Mouse (Mus musculus): ENCODE measurements at regions not wholly inside any gene's neighbourhood (a gene's known extent, or its start where the extent isn't known, plus 50 kb on each side); places are given as distances from the start of the nearest gene placed in this dataset.

DNA sequence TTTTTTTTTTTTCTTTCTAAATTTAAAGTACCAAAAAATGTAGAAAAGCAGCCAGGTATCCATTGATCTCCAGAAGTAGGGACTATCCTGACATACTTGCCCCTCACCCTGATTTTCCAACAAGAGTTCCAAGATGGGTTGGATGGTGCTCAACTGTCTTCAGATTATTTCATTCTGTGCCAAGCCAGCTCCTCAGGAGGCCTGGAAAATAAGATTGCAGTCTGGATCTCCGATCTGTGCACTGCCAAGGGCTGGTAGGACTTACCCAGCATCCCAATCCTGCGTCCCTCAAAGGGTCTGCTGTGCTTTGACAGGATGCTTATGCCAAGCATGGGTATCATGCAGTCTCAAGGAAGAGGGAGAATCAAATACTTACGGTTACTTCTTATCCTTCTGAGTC, 517.8 kb upstream of the Tnp1 start:
- peaks cover 16% of the 10 kb centered on the region; the same call in 1 of the 2 replicates for H3K27me3 ChIP-seq (ENCODE audit: insufficient read depth, low read length)

DNA sequence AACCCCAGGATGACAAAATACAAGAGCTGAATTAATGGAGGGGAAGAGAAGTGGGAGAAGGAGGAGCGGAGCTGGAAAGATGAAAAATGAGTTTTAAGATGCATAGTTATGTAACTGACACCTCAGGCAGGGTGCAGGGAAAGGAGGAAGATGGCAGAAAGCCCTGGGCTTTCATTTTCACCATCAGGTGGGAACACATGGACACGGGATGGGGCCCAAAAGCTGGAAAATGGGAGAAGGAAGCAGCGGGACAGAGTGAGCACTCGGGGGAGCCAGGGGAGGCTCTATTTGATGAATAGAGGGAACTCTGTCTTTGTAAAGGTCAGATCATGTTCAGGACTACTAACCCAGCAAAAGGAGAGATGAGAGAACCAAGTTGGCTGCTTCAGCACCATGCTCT, 516.6 kb upstream of the Tnp1 start:
- Histone ChIP-seq H3K36me3 (replicated peaks) (no peaks in the 10 kb centered on the region), H3K4me3 (ENCODE audit: low read depth, low read length) (no peak overlapping the region), H3K4me1 (ENCODE audit: insufficient read depth, low read depth, low read length) (no peaks in the 10 kb centered on the region), H3K9me3 (replicated peaks) (no peaks in the 10 kb centered on the region), H3K27me3 (ENCODE audit: insufficient read depth, low read length) (peaks cover 10% of the 10 kb centered on the region; the same call in 1 of the 2 replicates)
- TF ChIP-seq GATA2 (IDR thresholded peaks at IDR 0.05; ENCODE audit: borderline replicate concordance, low read depth, low read length) (no peak), POLR2AphosphoS5 (IDR thresholded peaks at IDR 0.05; ENCODE audit: insufficient replicate concordance, low read depth, low read length) (no peak), GATA1 (IDR thresholded peaks at IDR 0.05; ENCODE audit: borderline replicate concordance, low read length) (no peak), TAL1 (conservative IDR thresholded peaks at IDR 0.05; ENCODE audit: low read depth, low read length) (no peak), CTCF (IDR thresholded peaks at IDR 0.05; ENCODE audit: low read depth, low read length) (no peak)
- no peak for ATAC-seq (ENCODE audit: extremely low read depth, insufficient number of reproducible peaks, low FRiP score, poor library complexity, severe bottlenecking)
- no peak for DNase-seq (ENCODE audit: low spot score)

More for the DNA sequence above, 517.8 kb upstream of the Tnp1 start:
- H3K4me1 ChIP-seq (ENCODE audit: insufficient read depth, low read depth, low read length): no peaks in the 10 kb centered on the region
- ATAC-seq (ENCODE audit: extremely low read depth, insufficient number of reproducible peaks, low FRiP score, poor library complexity, severe bottlenecking): no peak
- H3K4me3 ChIP-seq (ENCODE audit: low read depth, low read length): no peak overlapping the region
- TF ChIP-seq TAL1 (conservative IDR thresholded peaks at IDR 0.05; ENCODE audit: low read depth, low read length): no peak
- TF ChIP-seq GATA1 (IDR thresholded peaks at IDR 0.05; ENCODE audit: borderline replicate concordance, low read length): no peak
- TF ChIP-seq CTCF (IDR thresholded peaks at IDR 0.05; ENCODE audit: low read depth, low read length): no peak
- TF ChIP-seq GATA2 (IDR thresholded peaks at IDR 0.05; ENCODE audit: borderline replicate concordance, low read depth, low read length): no peak
- no peak for TF ChIP-seq POLR2AphosphoS5 (IDR thresholded peaks at IDR 0.05; ENCODE audit: insufficient replicate concordance, low read depth, low read length)
- no peaks in the 10 kb centered on the region for H3K36me3 ChIP-seq (replicated peaks)
- no peaks in the 10 kb centered on the region for H3K9me3 ChIP-seq (replicated peaks)
- DNase-seq (ENCODE audit: low spot score): no peak

- Histone ChIP-seq H3K9me3 (replicated peaks) (no peaks in the 10 kb centered on the region), H3K36me3 (replicated peaks) (no peaks in the 10 kb centered on the region), H3K27me3 (ENCODE audit: insufficient read depth, low read length) (peaks cover 9% of the 10 kb centered on the region; the same call in 1 of the 2 replicates), H3K4me3 (ENCODE audit: low read depth, low read length) (no peak overlapping the region), H3K4me1 (ENCODE audit: insufficient read depth, low read depth, low read length) (no peaks in the 10 kb centered on the region)
- TF ChIP-seq GATA1 (IDR thresholded peaks at IDR 0.05; ENCODE audit: borderline replicate concordance, low read length) (no peak), TAL1 (conservative IDR thresholded peaks at IDR 0.05; ENCODE audit: low read depth, low read length) (no peak), GATA2 (IDR thresholded peaks at IDR 0.05; ENCODE audit: borderline replicate concordance, low read depth, low read length) (no peak), CTCF (IDR thresholded peaks at IDR 0.05; ENCODE audit: low read depth, low read length) (no peak), POLR2AphosphoS5 (IDR thresholded peaks at IDR 0.05; ENCODE audit: insufficient replicate concordance, low read depth, low read length) (no peak)
- ATAC-seq (ENCODE audit: extremely low read depth, insufficient number of reproducible peaks, low FRiP score, poor library complexity, severe bottlenecking) (no peak), DNase-seq (ENCODE audit: low spot score) (no peak)
These were observed 516.1 kb upstream of the Tnp1 start for GRCm38 (mm10) chr1:73531831-73532230.

DNA sequence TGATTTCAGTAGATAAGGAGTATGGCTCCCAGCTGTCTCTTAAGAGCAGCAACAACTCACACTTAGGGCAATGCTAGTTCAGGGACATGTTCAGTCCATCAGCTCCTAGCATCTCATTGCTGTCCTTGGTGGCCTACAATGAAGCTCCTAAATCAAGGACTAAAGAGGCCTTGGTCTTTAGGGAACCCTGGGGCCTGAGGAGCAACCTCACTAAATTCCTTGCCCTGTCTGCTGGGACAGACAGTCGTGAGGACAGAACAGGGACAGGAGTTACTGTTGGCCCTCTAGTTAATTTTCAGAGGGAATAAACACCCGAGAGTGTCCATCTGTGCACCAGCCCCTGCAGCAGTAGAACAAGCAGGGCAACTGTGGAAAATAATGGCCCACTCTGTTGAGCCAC, 514.6 kb upstream of the Tnp1 start:
- TF ChIP-seq CTCF (IDR thresholded peaks at IDR 0.05; ENCODE audit: low read depth, low read length): no peak
- no peak for TF ChIP-seq TAL1 (conservative IDR thresholded peaks at IDR 0.05; ENCODE audit: low read depth, low read length)
- TF ChIP-seq POLR2AphosphoS5 (IDR thresholded peaks at IDR 0.05; ENCODE audit: insufficient replicate concordance, low read depth, low read length): no peak
- TF ChIP-seq GATA1 (IDR thresholded peaks at IDR 0.05; ENCODE audit: borderline replicate concordance, low read length): no peak
- TF ChIP-seq GATA2 (IDR thresholded peaks at IDR 0.05; ENCODE audit: borderline replicate concordance, low read depth, low read length): no peak
- Histone ChIP-seq H3K9me3 (replicated peaks) (no peaks in the 10 kb centered on the region), H3K36me3 (replicated peaks) (no peaks in the 10 kb centered on the region), H3K27me3 (ENCODE audit: insufficient read depth, low read length) (peaks cover 3% of the 10 kb centered on the region; the same call in 1 of the 2 replicates), H3K4me1 (ENCODE audit: insufficient read depth, low read depth, low read length) (no peaks in the 10 kb centered on the region), H3K4me3 (ENCODE audit: low read depth, low read length) (no peak overlapping the region)
- ATAC-seq (ENCODE audit: extremely low read depth, insufficient number of reproducible peaks, low FRiP score, poor library complexity, severe bottlenecking) (no peak), DNase-seq (ENCODE audit: low spot score) (no peak)

- no peak for DNase-seq (ENCODE audit: low spot score)
- no peak overlapping the region for H3K4me3 ChIP-seq (ENCODE audit: low read depth, low read length)
- no peaks in the 10 kb centered on the region for H3K9me3 ChIP-seq (replicated peaks)
- ATAC-seq (ENCODE audit: extremely low read depth, insufficient number of reproducible peaks, low FRiP score, poor library complexity, severe bottlenecking): no peak
- no peaks in the 10 kb centered on the region for H3K36me3 ChIP-seq (replicated peaks)
- peaks cover 3% of the 10 kb centered on the region; the same call in 1 of the 2 replicates for H3K27me3 ChIP-seq (ENCODE audit: insufficient read depth, low read length)
- no peaks in the 10 kb centered on the region for H3K4me1 ChIP-seq (ENCODE audit: insufficient read depth, low read depth, low read length)
- TF ChIP-seq GATA1 (IDR thresholded peaks at IDR 0.05; ENCODE audit: borderline replicate concordance, low read length): no peak
- TF ChIP-seq TAL1 (conservative IDR thresholded peaks at IDR 0.05; ENCODE audit: low read depth, low read length): no peak
- no peak for TF ChIP-seq POLR2AphosphoS5 (IDR thresholded peaks at IDR 0.05; ENCODE audit: insufficient replicate concordance, low read depth, low read length)
- no peak for TF ChIP-seq CTCF (IDR thresholded peaks at IDR 0.05; ENCODE audit: low read depth, low read length)
- no peak for TF ChIP-seq GATA2 (IDR thresholded peaks at IDR 0.05; ENCODE audit: borderline replicate concordance, low read depth, low read length)
These were observed 512.9 kb upstream of the Tnp1 start for GRCm38 (mm10) chr1:73528623-73529022.

- no peak overlapping the region for H3K4me3 ChIP-seq (ENCODE audit: low read depth, low read length)
- H3K27me3 ChIP-seq (ENCODE audit: insufficient read depth, low read length): 0 out of 2 replicates have a peak, but pooled peaks cover 2% of the 10 kb centered on the region
- TF ChIP-seq CTCF (IDR thresholded peaks at IDR 0.05; ENCODE audit: low read depth, low read length) (no peak), GATA2 (IDR thresholded peaks at IDR 0.05; ENCODE audit: borderline replicate concordance, low read depth, low read length) (no peak), GATA1 (IDR thresholded peaks at IDR 0.05; ENCODE audit: borderline replicate concordance, low read length) (no peak), POLR2AphosphoS5 (IDR thresholded peaks at IDR 0.05; ENCODE audit: insufficient replicate concordance, low read depth, low read length) (no peak), TAL1 (conservative IDR thresholded peaks at IDR 0.05; ENCODE audit: low read depth, low read length) (no peak)
- H3K9me3 ChIP-seq (replicated peaks): no peaks in the 10 kb centered on the region
- ATAC-seq (ENCODE audit: extremely low read depth, insufficient number of reproducible peaks, low FRiP score, poor library complexity, severe bottlenecking) (no peak), DNase-seq (ENCODE audit: low spot score) (no peak)
- no peaks in the 10 kb centered on the region for H3K36me3 ChIP-seq (replicated peaks)
- H3K4me1 ChIP-seq (ENCODE audit: insufficient read depth, low read depth, low read length): no peaks in the 10 kb centered on the region
These were observed 500.7 kb upstream of the Tnp1 start for GRCm38 (mm10) chr1:73516441-73516840.
